Mouse (Mus musculus) heart, postnatal 0 days (tissue): Measurements from ENCODE around the gene Kcnq4. TPM values are rescaled to one million over a fixed set of nuclear protein-coding genes. Genes with fewer than 3 reads are reported as not detected.

ENCODE experiments used
- ATAC-seq: fragments of 200-750 bp; cut with Nextera tagmentation; 2 replicates; pipeline ENCODE4 v1.8.0; 2017; ENCODE audit warnings: low read depth, moderate number of reproducible peaks, moderate library complexity; ENCODE audit not compliant: insufficient read depth
- DNase-seq: peaks from one replicate; pipeline ENCODE4 v3.0.0-alpha.2; 2016; ENCODE audit warnings: low spot score
- H3K27ac ChIP-seq: fragments of 300-500 bp; sonication (generic); 2 replicates; pipeline ENCODE4 v1.5.1; 2014; ENCODE audit warnings: low read depth, mild to moderate bottlenecking
- H3K27me3 ChIP-seq: fragments of 300-500 bp; sonication (generic); 2 replicates; pipeline ENCODE4 v1.6.1; 2014; ENCODE audit warnings: low read length, mixed read lengths; ENCODE audit not compliant: control insufficient read depth, insufficient read depth
- H3K36me3 ChIP-seq: fragments of 300-500 bp; sonication (generic); replicated peaks from 2 replicates; pipeline ENCODE4 v1.6.1; 2014; ENCODE audit warnings: low read length, mixed read lengths; ENCODE audit not compliant: control insufficient read depth, insufficient read depth
- H3K4me1 ChIP-seq: fragments of 300-500 bp; sonication (generic); 2 replicates; pipeline ENCODE4 v1.6.1; 2014; ENCODE audit warnings: antibody characterized with exemption; ENCODE audit not compliant: control insufficient read depth, insufficient read depth
- H3K4me2 ChIP-seq: fragments of 300-500 bp; sonication (generic); 2 replicates; pipeline ENCODE4 v1.6.1; 2014; ENCODE audit warnings: low read depth, mild to moderate bottlenecking, low read length, moderate library complexity
- H3K4me3 ChIP-seq: fragments of 300-500 bp; sonication (generic); 2 replicates; pipeline ENCODE4 v1.5.1; 2014; ENCODE audit warnings: low read depth, low read length
- H3K9ac ChIP-seq: fragments of 300-500 bp; sonication (generic); replicated peaks from 2 replicates; pipeline ENCODE4 v1.6.1; 2014; ENCODE audit warnings: low read depth, low read length, mixed read lengths
- H3K9me3 ChIP-seq: fragments of 300-500 bp; sonication (generic); replicated peaks from 2 replicates; pipeline ENCODE4 v1.6.1; 2016; ENCODE audit warnings: low read length; ENCODE audit not compliant: control insufficient read depth
- CTCF ChIP-seq: IDR thresholded peaks from 2 replicates; pipeline ENCODE4 v1.5.1; 2016; ENCODE audit warnings: antibody characterized with exemption, control low read depth, low read depth
- EP300 ChIP-seq: IDR thresholded peaks from 2 replicates; pipeline ENCODE4 v1.6.1; 2016; ENCODE audit warnings: antibody characterized with exemption, low read depth
- WGBS: fragments of 180-500 bp; shearing (Covaris S2); extraction: QIAGEN DNeasy Blood & Tissue Kit; methylation state at CpG from one replicate; pipeline ENCODE4 v1.1.7; 2014; 5-methylcytosine and 5-hydroxymethylcytosine counted together
- polyA plus RNA-seq: library from polyadenylated mRNA; unstranded; fragments of >200 nt; fragmentation: Nextera tagmentation; extraction: Ambion mirVana; gene quantifications from 2 replicates; pipeline ENCODE4 v1.2.1, GENCODE M21; 2015
- total RNA-seq: library from RNA; depleted of rRNA; stranded (reverse); fragments of >200 nt; gene quantifications from 2 replicates; pipeline ENCODE4 v1.2.3, GENCODE M21; 2014; ENCODE audit warnings: low replicate concordance

Kcnq4 gene
- total and polyA plus RNA-seq, 2 experiments from 2014 or later = 0.57 to 2.9 TPM

DNA sequence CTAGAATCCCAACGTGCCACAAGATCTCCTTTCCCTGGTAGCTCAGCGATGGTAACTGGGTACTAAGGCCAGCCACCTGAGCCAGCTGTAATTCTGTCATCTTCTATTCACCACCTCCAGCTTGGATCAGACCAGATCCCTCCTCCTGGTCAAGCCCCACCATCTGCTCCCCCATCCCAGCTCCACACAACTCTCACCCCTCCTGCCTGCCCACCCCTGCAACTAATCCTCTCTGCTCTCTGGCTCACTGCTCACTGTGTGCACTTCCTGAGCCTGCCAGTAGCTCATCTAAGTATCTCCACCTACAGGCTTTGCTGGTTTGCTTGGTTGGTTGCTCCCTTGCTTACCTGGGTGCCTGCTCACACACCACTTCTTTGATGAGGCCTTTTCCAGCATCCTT is 26.8 kb downstream of the Kcnq4 start:
- H3K4me2 ChIP-seq = no peak overlapping the region
- H3K4me3 ChIP-seq = no peak overlapping the region
- 81% methylated on average over 2 of the region's 2 CpGs for WGBS
- H3K4me1 ChIP-seq = peaks cover 16% of the 10 kb centered on the region
- DNase-seq (no peak), ATAC-seq (no peak)
- no peaks in the 10 kb centered on the region for H3K36me3 ChIP-seq
- TF ChIP-seq EP300 = no peak
- no peak for TF ChIP-seq CTCF
- peaks cover 11% of the 10 kb centered on the region; the same call in 1 of the 2 replicates for H3K27me3 ChIP-seq
- H3K9ac ChIP-seq = no peak overlapping the region
- no peaks in the 10 kb centered on the region for H3K9me3 ChIP-seq
- H3K27ac ChIP-seq = no peak overlapping the region

GRCm38 (mm10) chr4:120719152-120719551 is 29.3 kb downstream of the Kcnq4 start:
- ATAC-seq (no peak), DNase-seq (no peak)
- peaks cover 29% of the 10 kb centered on the region for H3K27me3 ChIP-seq
- no peak overlapping the region for H3K27ac ChIP-seq
- no peak overlapping the region for H3K4me3 ChIP-seq
- no peaks in the 10 kb centered on the region for H3K9me3 ChIP-seq
- WGBS = 41% methylated on average over 5 of the region's 5 CpGs
- no peak overlapping the region for H3K4me2 ChIP-seq
- no peak overlapping the region for H3K9ac ChIP-seq
- no peak for TF ChIP-seq EP300
- TF ChIP-seq CTCF = no peak
- H3K36me3 ChIP-seq = no peaks in the 10 kb centered on the region
- H3K4me1 ChIP-seq = peaks cover 6% of the 10 kb centered on the region

GRCm38 (mm10) chr4:120717591-120717990 is 30.8 kb downstream of the Kcnq4 start:
- peaks cover 29% of the 10 kb centered on the region for H3K27me3 ChIP-seq
- H3K27ac ChIP-seq = no peak overlapping the region
- ATAC-seq (no peak), DNase-seq (no peak)
- no peak overlapping the region for H3K9ac ChIP-seq
- H3K4me1 ChIP-seq = peaks cover 6% of the 10 kb centered on the region
- no peak overlapping the region for H3K4me3 ChIP-seq
- no peak overlapping the region for H3K4me2 ChIP-seq
- TF ChIP-seq EP300 = no peak
- TF ChIP-seq CTCF = no peak
- H3K9me3 ChIP-seq = no peaks in the 10 kb centered on the region
- 56% methylated on average over 8 of the region's 8 CpGs for WGBS
- H3K36me3 ChIP-seq = no peaks in the 10 kb centered on the region

DNA sequence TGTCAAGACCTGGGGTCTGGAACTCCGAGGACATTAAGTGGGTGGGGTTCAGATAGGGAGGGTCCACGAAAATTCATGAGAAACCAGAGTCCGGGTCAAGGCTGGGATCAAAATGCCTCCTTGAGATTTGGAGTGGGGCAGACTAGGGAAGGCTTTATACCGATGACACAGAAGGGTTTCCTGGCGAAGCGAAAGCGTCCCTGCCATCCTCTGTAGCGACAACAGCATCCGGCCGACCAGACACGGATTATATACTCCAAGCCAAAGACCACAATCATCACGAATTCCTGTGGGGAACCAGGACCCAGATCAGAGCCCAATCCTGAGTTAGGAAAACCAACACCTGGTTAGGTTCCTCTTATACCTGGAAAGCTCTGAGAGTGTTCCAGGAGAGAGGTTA is 31.6 kb downstream of the Kcnq4 start:
- Histone ChIP-seq H3K4me3 (peak overlapping the region; percentile 31), H3K36me3 (no peaks in the 10 kb centered on the region), H3K27me3 (peaks cover 29% of the 10 kb centered on the region), H3K4me2 (peak overlapping the region; percentile 58), H3K4me1 (peaks cover 6% of the 10 kb centered on the region), H3K9ac (0 out of 2 replicates have a peak overlapping the region, but pooled peaks have one; percentile 4), H3K9me3 (no peaks in the 10 kb centered on the region), H3K27ac (no peak overlapping the region)
- WGBS = 15% methylated on average over 12 of the region's 12 CpGs
- TF ChIP-seq CTCF = no peak
- no peak for TF ChIP-seq EP300
- no peak for DNase-seq
- no peak for ATAC-seq

- H3K9ac ChIP-seq = 0 out of 2 replicates have a peak overlapping the region, but pooled peaks have one; percentile 4
- TF ChIP-seq CTCF (no peak), EP300 (no peak)
- DNase-seq (peak; percentile 24), ATAC-seq (peak; percentile 48; the same call in 1 of the 2 replicates)
- H3K27me3 ChIP-seq = peaks cover 29% of the 10 kb centered on the region
- H3K4me2 ChIP-seq = peak overlapping the region; percentile 58
- WGBS = 2% methylated on average over 12 of the region's 12 CpGs
- no peaks in the 10 kb centered on the region for H3K36me3 ChIP-seq
- H3K4me3 ChIP-seq = peak overlapping the region; percentile 31
- H3K27ac ChIP-seq = no peak overlapping the region
- H3K9me3 ChIP-seq = no peaks in the 10 kb centered on the region
- H3K4me1 ChIP-seq = peaks cover 6% of the 10 kb centered on the region
These were observed 32.3 kb downstream of the Kcnq4 start for GRCm38 (mm10) chr4:120716141-120716571.

GRCm38 (mm10) chr4:120713856-120714497 is 34.4 kb downstream of the Kcnq4 start:
- Histone ChIP-seq H3K4me3 (no peak overlapping the region), H3K9ac (no peak overlapping the region), H3K4me2 (no peak overlapping the region), H3K9me3 (no peaks in the 10 kb centered on the region), H3K27ac (no peak overlapping the region), H3K4me1 (peaks cover 6% of the 10 kb centered on the region), H3K27me3 (peaks cover 38% of the 10 kb centered on the region), H3K36me3 (no peaks in the 10 kb centered on the region)
- DNase-seq (no peak), ATAC-seq (no peak)
- WGBS = 69% methylated on average over 6 of the region's 6 CpGs
- TF ChIP-seq EP300 (no peak), CTCF (no peak)
